Mouse (Mus musculus): ENCODE results near the gene Slc34a1. TPM values are rescaled to one million over a fixed set of nuclear protein-coding genes. Genes with fewer than 3 reads are reported as not detected.
A peak's percentile ranks its signal among the peaks of the same experiment; 100 is the strongest.

Gene Slc34a1
- polyA plus RNA-seq, 1 experiment from 2014 or later = not detected

GRCm38 (mm10) chr13:55378907-55379580, 18.9 kb upstream of the Slc34a1 start:
- Histone ChIP-seq H3K27me3 (peaks cover 78% of the 10 kb centered on the region), H3K4me2 (0 out of 2 replicates have a peak overlapping the region, but pooled peaks have one; percentile 18), H3K9ac (no peak overlapping the region), H3K36me3 (no peaks in the 10 kb centered on the region), H3K27ac (no peak overlapping the region), H3K9me3 (replicated peaks) (no peaks in the 10 kb centered on the region), H3K4me3 (no peak overlapping the region; the same call in 1 of the 2 replicates), H3K4me1 (replicated peaks) (peaks cover 4% of the 10 kb centered on the region; the same call in 1 of the 2 replicates)
- ATAC-seq (replicated peaks; ENCODE audit: insufficient number of reproducible peaks, insufficient read depth, low FRiP score, low read depth) = no peak
- WGBS = 11% methylated on average over 32 of the region's 32 CpGs

- WGBS = 70% methylated on average over 4 of the region's 4 CpGs
- no peak for ATAC-seq (replicated peaks; ENCODE audit: insufficient number of reproducible peaks, insufficient read depth, low FRiP score, low read depth)
- peaks cover 59% of the 10 kb centered on the region for H3K27me3 ChIP-seq
- no peaks in the 10 kb centered on the region for H3K9me3 ChIP-seq (replicated peaks)
- no peak overlapping the region for H3K4me2 ChIP-seq
- no peak overlapping the region for H3K4me3 ChIP-seq
- H3K36me3 ChIP-seq = no peaks in the 10 kb centered on the region
- H3K27ac ChIP-seq = no peak overlapping the region
- no peak overlapping the region for H3K9ac ChIP-seq
- peaks cover 4% of the 10 kb centered on the region; the same call in 1 of the 2 replicates for H3K4me1 ChIP-seq (replicated peaks)
Observed at GRCm38 (mm10) chr13:55381790-55382189, 16.2 kb upstream of the Slc34a1 start.

GRCm38 (mm10) chr13:55390644-55391043, 7.3 kb upstream of the Slc34a1 start:
- 69% methylated on average over 3 of the region's 3 CpGs for WGBS

GRCm38 (mm10) chr13:55391626-55392029, 6.4 kb upstream of the Slc34a1 start:
- Histone ChIP-seq H3K27me3 (peaks cover 7% of the 10 kb centered on the region; the same call in 1 of the 2 replicates), H3K4me3 (no peak overlapping the region), H3K4me1 (replicated peaks) (no peaks in the 10 kb centered on the region), H3K9ac (no peak overlapping the region), H3K9me3 (replicated peaks) (no peaks in the 10 kb centered on the region), H3K4me2 (no peak overlapping the region), H3K36me3 (no peaks in the 10 kb centered on the region), H3K27ac (no peak overlapping the region)
- 88% methylated on average over 1 of the region's 1 CpGs for WGBS
- no peak for ATAC-seq (replicated peaks; ENCODE audit: insufficient number of reproducible peaks, insufficient read depth, low FRiP score, low read depth)

More at GRCm38 (mm10) chr13:55390644-55391043, 7.3 kb upstream of the Slc34a1 start:
- Histone ChIP-seq H3K27ac (no peak overlapping the region), H3K9ac (no peak overlapping the region), H3K9me3 (replicated peaks) (no peaks in the 10 kb centered on the region), H3K27me3 (peaks cover 7% of the 10 kb centered on the region; the same call in 1 of the 2 replicates), H3K4me2 (no peak overlapping the region), H3K4me1 (replicated peaks) (no peaks in the 10 kb centered on the region), H3K4me3 (no peak overlapping the region), H3K36me3 (no peaks in the 10 kb centered on the region)
- ATAC-seq (replicated peaks; ENCODE audit: insufficient number of reproducible peaks, insufficient read depth, low FRiP score, low read depth) = no peak

GRCm38 (mm10) chr13:55392933-55393332, 5.1 kb upstream of the Slc34a1 start:
- 68% methylated on average over 4 of the region's 4 CpGs for WGBS
- no peak overlapping the region for H3K4me3 ChIP-seq
- ATAC-seq (replicated peaks; ENCODE audit: insufficient number of reproducible peaks, insufficient read depth, low FRiP score, low read depth) = no peak
- H3K4me2 ChIP-seq = no peak overlapping the region
- no peak overlapping the region for H3K9ac ChIP-seq
- H3K9me3 ChIP-seq (replicated peaks) = no peaks in the 10 kb centered on the region
- H3K27me3 ChIP-seq = peaks cover 7% of the 10 kb centered on the region; the same call in 1 of the 2 replicates
- no peaks in the 10 kb centered on the region for H3K4me1 ChIP-seq (replicated peaks)
- H3K36me3 ChIP-seq = no peaks in the 10 kb centered on the region
- H3K27ac ChIP-seq = no peak overlapping the region

GRCm38 (mm10) chr13:55399300-55400038, 1.5 kb downstream of the Slc34a1 start:
- Histone ChIP-seq H3K9ac (no peak overlapping the region), H3K9me3 (replicated peaks) (no peaks in the 10 kb centered on the region), H3K36me3 (no peaks in the 10 kb centered on the region), H3K27me3 (peaks cover 63% of the 10 kb centered on the region), H3K4me1 (replicated peaks) (no peaks in the 10 kb centered on the region), H3K4me2 (no peak overlapping the region), H3K27ac (no peak overlapping the region), H3K4me3 (no peak overlapping the region)
- WGBS = 55% methylated on average over 5 of the region's 5 CpGs
- ATAC-seq (replicated peaks; ENCODE audit: insufficient number of reproducible peaks, insufficient read depth, low FRiP score, low read depth) = no peak

- Histone ChIP-seq H3K4me2 (no peak overlapping the region), H3K36me3 (no peaks in the 10 kb centered on the region), H3K4me3 (no peak overlapping the region), H3K27me3 (peaks cover 63% of the 10 kb centered on the region), H3K4me1 (replicated peaks) (no peaks in the 10 kb centered on the region), H3K9ac (no peak overlapping the region), H3K27ac (no peak overlapping the region), H3K9me3 (replicated peaks) (no peaks in the 10 kb centered on the region)
- ATAC-seq (replicated peaks; ENCODE audit: insufficient number of reproducible peaks, insufficient read depth, low FRiP score, low read depth) = no peak
- WGBS = 71% methylated on average over 1 of the region's 1 CpGs
Observed at GRCm38 (mm10) chr13:55400039-55400346, 2.0 kb downstream of the Slc34a1 start.

- ATAC-seq (replicated peaks; ENCODE audit: insufficient number of reproducible peaks, insufficient read depth, low FRiP score, low read depth) = no peak
- no peak overlapping the region for H3K27ac ChIP-seq
- H3K27me3 ChIP-seq = peaks cover 89% of the 10 kb centered on the region
- no peaks in the 10 kb centered on the region for H3K9me3 ChIP-seq (replicated peaks)
- H3K9ac ChIP-seq = no peak overlapping the region
- H3K4me1 ChIP-seq (replicated peaks) = peaks cover 7% of the 10 kb centered on the region; the same call in 1 of the 2 replicates
- H3K4me3 ChIP-seq = no peak overlapping the region
- WGBS = 75% methylated on average over 7 of the region's 7 CpGs
- no peak overlapping the region for H3K4me2 ChIP-seq
- H3K36me3 ChIP-seq = no peaks in the 10 kb centered on the region
Observed at GRCm38 (mm10) chr13:55403266-55403665, 5.3 kb downstream of the Slc34a1 start.

- Histone ChIP-seq H3K4me3 (no peak overlapping the region), H3K4me1 (replicated peaks) (peaks cover 7% of the 10 kb centered on the region; the same call in 1 of the 2 replicates), H3K9me3 (replicated peaks) (no peaks in the 10 kb centered on the region), H3K27ac (no peak overlapping the region), H3K9ac (no peak overlapping the region), H3K4me2 (no peak overlapping the region), H3K27me3 (peaks cover 90% of the 10 kb centered on the region), H3K36me3 (no peaks in the 10 kb centered on the region)
- no peak for ATAC-seq (replicated peaks; ENCODE audit: insufficient number of reproducible peaks, insufficient read depth, low FRiP score, low read depth)
- WGBS = 62% methylated on average over 15 of the region's 15 CpGs
Observed at GRCm38 (mm10) chr13:55403935-55404852, 6.2 kb downstream of the Slc34a1 start.

- peaks cover 90% of the 10 kb centered on the region for H3K27me3 ChIP-seq
- ATAC-seq (replicated peaks; ENCODE audit: insufficient number of reproducible peaks, insufficient read depth, low FRiP score, low read depth) = peak; percentile 67
- peak overlapping the region; percentile 32; the same call in 1 of the 2 replicates for H3K4me2 ChIP-seq
- H3K36me3 ChIP-seq = no peaks in the 10 kb centered on the region
- no peak overlapping the region for H3K9ac ChIP-seq
- no peak overlapping the region for H3K4me3 ChIP-seq
- H3K9me3 ChIP-seq (replicated peaks) = no peaks in the 10 kb centered on the region
- no peak overlapping the region for H3K27ac ChIP-seq
- peaks cover 7% of the 10 kb centered on the region; the same call in 1 of the 2 replicates for H3K4me1 ChIP-seq (replicated peaks)
- 12% methylated on average over 11 of the region's 11 CpGs for WGBS
Observed at GRCm38 (mm10) chr13:55404853-55405782, 7.1 kb downstream of the Slc34a1 start.

All from heart, embryonic 15.5 days (tissue).